Mouse (Mus musculus) lung, postnatal 10 days (tissue): ENCODE measurements around the gene Snx9.

ENCODE experiments used
- DNase-seq: peaks from one replicate; pipeline ENCODE4 v3.0.0; 2021

Snx9 gene

GRCm38 (mm10) chr17:5841128-5841942, at the start of gene Snx9:
Snx9 (plus strand) TSS chr17:5841329.
- peak; percentile 81 for DNase-seq

GRCm38 (mm10) chr17:5792164-5792791, 48.9 kb upstream of the Snx9 start:
- no peak for DNase-seq

- DNase-seq = no peak
These were observed 47.5 kb upstream of the Snx9 start for GRCm38 (mm10) chr17:5793593-5793992.

GRCm38 (mm10) chr17:5794276-5794675, 46.9 kb upstream of the Snx9 start:
- DNase-seq = peak; percentile 33

GRCm38 (mm10) chr17:5795369-5795768, 45.8 kb upstream of the Snx9 start:
- no peak for DNase-seq

GRCm38 (mm10) chr17:5795878-5796277, 45.3 kb upstream of the Snx9 start:
- peak; percentile 86 for DNase-seq

GRCm38 (mm10) chr17:5797124-5797760, 43.9 kb upstream of the Snx9 start:
- DNase-seq = peak; percentile 57

GRCm38 (mm10) chr17:5798221-5798801, 42.8 kb upstream of the Snx9 start:
- no peak for DNase-seq

GRCm38 (mm10) chr17:5798900-5799299, 42.2 kb upstream of the Snx9 start:
- no peak for DNase-seq

- no peak for DNase-seq
These were observed 41.6 kb upstream of the Snx9 start for GRCm38 (mm10) chr17:5799396-5800021.

GRCm38 (mm10) chr17:5800254-5800653, 40.9 kb upstream of the Snx9 start:
- no peak for DNase-seq

- DNase-seq = no peak
These were observed 40.1 kb upstream of the Snx9 start for GRCm38 (mm10) chr17:5800824-5801560.

GRCm38 (mm10) chr17:5801761-5802655, 39.1 kb upstream of the Snx9 start:
- DNase-seq = no peak

- no peak for DNase-seq
These were observed 38.5 kb upstream of the Snx9 start for GRCm38 (mm10) chr17:5802656-5802955.

- DNase-seq = no peak
These were observed 37.7 kb upstream of the Snx9 start for GRCm38 (mm10) chr17:5803229-5804012.

- peak; percentile 40 for DNase-seq
These were observed 36.6 kb upstream of the Snx9 start for GRCm38 (mm10) chr17:5804370-5805150.

GRCm38 (mm10) chr17:5805151-5805834, 35.8 kb upstream of the Snx9 start:
- DNase-seq = no peak

- DNase-seq = peak; percentile 52
These were observed 35.2 kb upstream of the Snx9 start for GRCm38 (mm10) chr17:5805935-5806334.

GRCm38 (mm10) chr17:5806823-5807222, 34.3 kb upstream of the Snx9 start:
- DNase-seq = no peak
